Mouse (Mus musculus) neural tube, embryonic 14.5 days (tissue): ENCODE measurements around the gene Cyp2w1. TPM values are rescaled to one million over a fixed set of nuclear protein-coding genes. Genes with fewer than 3 reads are reported as not detected.

ENCODE experiments used
- ATAC-seq: fragments of 200-750 bp; cut with Nextera tagmentation; 2 replicates; pipeline ENCODE4 v1.8.0; 2017; ENCODE audit warnings: low read depth, mild to moderate bottlenecking, moderate TSS enrichment, moderate library complexity
- H3K27ac ChIP-seq: fragments of 300-500 bp; sonication (generic); 2 replicates; pipeline ENCODE4 v1.5.1; 2014; ENCODE audit warnings: low read depth, mild to moderate bottlenecking, control low read depth, low read length, moderate library complexity, mixed read lengths
- H3K27me3 ChIP-seq: fragments of 300-500 bp; sonication (generic); 2 replicates; pipeline ENCODE4 v1.6.1; 2014; ENCODE audit warnings: low read length; ENCODE audit not compliant: control insufficient read depth, insufficient read depth
- H3K36me3 ChIP-seq: fragments of 300-500 bp; sonication (generic); 2 replicates; pipeline ENCODE4 v1.6.1; 2014; ENCODE audit warnings: low read length, mixed read lengths; ENCODE audit not compliant: control insufficient read depth, insufficient read depth
- H3K4me1 ChIP-seq: fragments of 300-500 bp; sonication (generic); 2 replicates; pipeline ENCODE4 v1.6.1; 2014; ENCODE audit warnings: low read length; ENCODE audit not compliant: control insufficient read depth, insufficient read depth
- H3K4me2 ChIP-seq: fragments of 300-500 bp; sonication (generic); 2 replicates; pipeline ENCODE4 v1.6.1; 2014; ENCODE audit warnings: mild to moderate bottlenecking, low read depth, low read length, control low read depth
- H3K4me3 ChIP-seq: fragments of 300-500 bp; sonication (generic); 2 replicates; pipeline ENCODE4 v1.5.1; 2014; ENCODE audit warnings: low read depth, low read length, control low read depth, mixed read lengths
- H3K9ac ChIP-seq: fragments of 300-500 bp; sonication (generic); replicated peaks from 2 replicates; pipeline ENCODE4 v1.6.1; 2014; ENCODE audit warnings: low read depth, mild to moderate bottlenecking, control low read depth, low read length, mixed read lengths
- H3K9me3 ChIP-seq: fragments of 300-500 bp; sonication (generic); 2 replicates; pipeline ENCODE4 v1.6.1; 2016; ENCODE audit warnings: low read length; ENCODE audit not compliant: control insufficient read depth
- WGBS: fragments of 180-500 bp; shearing (Covaris S2); extraction: QIAGEN DNeasy Blood & Tissue Kit; methylation state at CpG from one replicate; pipeline ENCODE4 v1.1.7; 2014; 5-methylcytosine and 5-hydroxymethylcytosine counted together
- polyA plus RNA-seq: library from polyadenylated mRNA; unstranded; fragments of >200 nt; fragmentation: Nextera tagmentation; extraction: Ambion mirVana; gene quantifications from 2 replicates; pipeline ENCODE4 v1.2.1, GENCODE M21; 2014

Cyp2w1 gene
- polyA plus RNA-seq, 1 experiment from 2014 or later, result not detected

DNA sequence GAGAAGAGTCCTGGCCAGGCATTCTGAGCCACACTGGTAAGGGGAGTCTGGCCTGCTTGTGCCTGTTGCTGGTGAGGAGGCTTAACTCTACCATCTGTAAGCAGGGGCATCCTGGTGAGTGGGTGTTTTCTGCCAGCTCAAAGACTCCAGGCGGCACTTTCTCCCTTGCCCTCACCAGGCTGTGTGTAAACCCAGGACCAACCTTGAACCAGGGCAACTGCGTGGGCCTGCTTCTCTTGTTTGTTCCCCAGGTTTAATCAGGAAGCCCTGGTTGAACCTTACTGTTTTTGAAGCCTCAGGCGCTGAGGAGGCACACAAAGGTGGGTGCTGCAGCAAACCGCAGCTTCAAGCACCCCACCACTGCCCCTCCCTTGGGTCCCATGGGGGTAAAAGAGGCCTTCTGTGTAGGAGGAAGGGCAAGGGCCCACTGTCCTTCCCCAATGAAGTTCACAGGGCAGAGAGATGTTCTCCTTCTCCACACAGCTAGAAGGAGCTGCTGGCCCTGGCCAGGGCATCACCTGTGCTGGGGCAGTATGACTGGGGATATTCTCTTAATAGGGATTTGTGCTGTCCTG lies 15.6 kb downstream of the Cyp2w1 start:
- Histone ChIP-seq H3K36me3 (no peaks in the 10 kb centered on the region), H3K27me3 (no peaks in the 10 kb centered on the region), H3K27ac (no peak overlapping the region), H3K4me3 (no peak overlapping the region), H3K9me3 (no peaks in the 10 kb centered on the region), H3K4me1 (peaks cover 18% of the 10 kb centered on the region), H3K4me2 (no peak overlapping the region), H3K9ac (no peak overlapping the region)
- WGBS, result 97% methylated on average over 4 of the region's 4 CpGs
- ATAC-seq, result no peak

- Histone ChIP-seq H3K27ac (no peak overlapping the region), H3K4me2 (no peak overlapping the region), H3K4me1 (peaks cover 18% of the 10 kb centered on the region), H3K27me3 (no peaks in the 10 kb centered on the region), H3K36me3 (no peaks in the 10 kb centered on the region), H3K9me3 (no peaks in the 10 kb centered on the region), H3K4me3 (no peak overlapping the region), H3K9ac (no peak overlapping the region)
- WGBS, result 85% methylated on average over 11 of the region's 11 CpGs
- no peak for ATAC-seq
These were observed 16.4 kb downstream of the Cyp2w1 start for GRCm38 (mm10) chr5:139368638-139369320.

- Histone ChIP-seq H3K36me3 (no peaks in the 10 kb centered on the region), H3K9ac (0 out of 2 replicates have a peak overlapping the region, but pooled peaks have one; percentile 11), H3K4me3 (no peak overlapping the region), H3K4me1 (peaks cover 13% of the 10 kb centered on the region), H3K9me3 (no peaks in the 10 kb centered on the region), H3K27me3 (no peaks in the 10 kb centered on the region), H3K27ac (no peak overlapping the region), H3K4me2 (no peak overlapping the region)
- 93% methylated on average over 6 of the region's 6 CpGs for WGBS
- ATAC-seq, result no peak
These were observed 17.9 kb downstream of the Cyp2w1 start for GRCm38 (mm10) chr5:139370336-139370735.

DNA sequence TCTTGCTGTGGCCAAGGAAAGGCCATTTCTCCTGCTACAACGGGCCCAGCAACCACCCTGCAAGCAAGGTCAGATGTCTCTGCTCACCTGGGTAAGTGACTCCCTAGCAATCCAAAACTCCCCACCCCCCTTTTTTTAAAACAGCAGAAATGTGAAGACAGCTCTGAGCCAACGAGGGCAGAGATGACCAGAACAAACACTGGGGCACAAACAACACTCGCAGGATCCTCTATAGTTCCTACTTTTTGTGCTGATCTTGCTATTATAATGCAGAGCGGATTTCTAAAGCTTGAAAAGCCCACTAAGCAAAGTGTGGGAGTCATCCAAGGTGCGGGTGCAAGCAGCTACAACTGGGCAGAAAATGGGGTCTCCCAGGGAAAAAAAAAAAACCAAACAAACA lies 18.7 kb downstream of the Cyp2w1 start:
- no peak for ATAC-seq
- Histone ChIP-seq H3K9me3 (no peaks in the 10 kb centered on the region), H3K4me2 (peak overlapping the region; percentile 94), H3K4me3 (peak overlapping the region; percentile 56; the same call in 1 of the 2 replicates), H3K36me3 (no peaks in the 10 kb centered on the region), H3K27ac (no peak overlapping the region), H3K27me3 (no peaks in the 10 kb centered on the region), H3K4me1 (peaks cover 13% of the 10 kb centered on the region), H3K9ac (no peak overlapping the region)
- WGBS, result 61% methylated on average over 5 of the region's 5 CpGs

- peak; percentile 95 for ATAC-seq
- Histone ChIP-seq H3K27ac (peak overlapping the region; percentile 87), H3K27me3 (no peaks in the 10 kb centered on the region), H3K9ac (peak overlapping the region; percentile 86), H3K4me1 (peaks cover 13% of the 10 kb centered on the region), H3K4me2 (peak overlapping the region; percentile 94), H3K9me3 (no peaks in the 10 kb centered on the region), H3K36me3 (no peaks in the 10 kb centered on the region), H3K4me3 (peak overlapping the region; percentile 56)
- WGBS, result 1% methylated on average over 37 of the region's 39 CpGs
These were observed 19.4 kb downstream of the Cyp2w1 start for GRCm38 (mm10) chr5:139371631-139372401.

DNA sequence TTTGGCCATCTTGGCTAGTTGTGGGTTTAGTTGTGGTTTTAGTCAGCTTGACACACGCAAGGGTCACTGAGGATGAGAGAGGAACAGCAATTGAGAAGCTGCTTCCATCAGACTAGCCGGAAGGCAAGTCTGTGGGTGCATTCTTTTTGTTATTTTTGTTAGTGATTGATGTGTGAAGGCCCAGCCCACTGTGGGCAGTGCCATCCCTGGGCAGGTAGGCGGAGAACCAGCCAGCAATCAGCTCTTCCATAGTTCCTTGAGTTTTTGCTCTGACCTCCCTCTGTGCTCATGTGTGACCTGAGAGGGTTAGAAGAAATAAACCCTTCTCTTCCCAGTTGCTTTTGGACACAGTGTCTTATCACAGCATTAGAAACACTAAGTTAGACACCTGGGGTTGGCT lies 20.7 kb downstream of the Cyp2w1 start:
- no peaks in the 10 kb centered on the region for H3K9me3 ChIP-seq
- 79% methylated on average over 3 of the region's 3 CpGs for WGBS
- H3K4me1 ChIP-seq, result peaks cover 13% of the 10 kb centered on the region
- no peaks in the 10 kb centered on the region for H3K36me3 ChIP-seq
- ATAC-seq, result no peak
- no peak overlapping the region for H3K4me3 ChIP-seq
- H3K4me2 ChIP-seq, result no peak overlapping the region; the same call in 1 of the 2 replicates
- no peak overlapping the region for H3K27ac ChIP-seq
- H3K9ac ChIP-seq, result no peak overlapping the region
- no peaks in the 10 kb centered on the region for H3K27me3 ChIP-seq

- no peak overlapping the region for H3K9ac ChIP-seq
- no peak overlapping the region for H3K27ac ChIP-seq
- no peak for ATAC-seq
- 88% methylated on average over 6 of the region's 6 CpGs for WGBS
- no peak overlapping the region for H3K4me3 ChIP-seq
- no peaks in the 10 kb centered on the region for H3K9me3 ChIP-seq
- no peak overlapping the region for H3K4me2 ChIP-seq
- no peaks in the 10 kb centered on the region for H3K36me3 ChIP-seq
- no peaks in the 10 kb centered on the region for H3K27me3 ChIP-seq
- peaks cover 13% of the 10 kb centered on the region for H3K4me1 ChIP-seq
These were observed 21.6 kb downstream of the Cyp2w1 start for GRCm38 (mm10) chr5:139373889-139374444.

DNA sequence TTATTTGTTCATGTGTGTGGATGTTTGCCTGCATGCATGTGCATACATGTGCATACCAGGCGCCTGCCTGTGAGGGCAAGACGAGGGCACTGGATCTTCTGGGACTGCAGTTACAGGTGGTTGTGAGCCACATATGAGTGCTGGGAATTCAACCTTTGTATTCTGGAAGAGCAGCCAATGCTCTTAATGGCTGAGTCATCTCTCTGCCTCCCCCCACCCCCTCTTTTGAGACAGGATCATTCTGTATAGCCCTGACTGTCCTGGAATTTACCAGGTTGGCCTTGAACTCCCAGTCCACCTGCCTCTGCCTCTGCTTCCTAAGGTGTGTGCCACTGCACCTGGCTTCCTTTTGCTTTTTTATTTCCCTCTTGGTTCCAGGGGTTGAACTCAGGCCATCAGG lies 22.4 kb downstream of the Cyp2w1 start:
- no peaks in the 10 kb centered on the region for H3K36me3 ChIP-seq
- 83% methylated on average over 2 of the region's 2 CpGs for WGBS
- peaks cover 13% of the 10 kb centered on the region for H3K4me1 ChIP-seq

More for the DNA sequence above, 22.4 kb downstream of the Cyp2w1 start:
- Histone ChIP-seq H3K27me3 (no peaks in the 10 kb centered on the region), H3K9me3 (no peaks in the 10 kb centered on the region), H3K27ac (no peak overlapping the region), H3K4me2 (no peak overlapping the region), H3K9ac (no peak overlapping the region), H3K4me3 (no peak overlapping the region)
- no peak for ATAC-seq
